Mouse (Mus musculus) stomach, postnatal 0 days (tissue): ENCODE data around the gene Wdr27.

Experiments
- CTCF ChIP-seq: IDR thresholded peaks from 2 replicates; pipeline ENCODE4 v1.5.1; 2016; ENCODE audit warnings: antibody characterized with exemption, low read depth, mild to moderate bottlenecking, moderate library complexity
- EP300 ChIP-seq: optimal IDR thresholded peaks from 2 replicates; pipeline ENCODE3; 2016; ENCODE audit warnings: antibody characterized with exemption

DNA sequence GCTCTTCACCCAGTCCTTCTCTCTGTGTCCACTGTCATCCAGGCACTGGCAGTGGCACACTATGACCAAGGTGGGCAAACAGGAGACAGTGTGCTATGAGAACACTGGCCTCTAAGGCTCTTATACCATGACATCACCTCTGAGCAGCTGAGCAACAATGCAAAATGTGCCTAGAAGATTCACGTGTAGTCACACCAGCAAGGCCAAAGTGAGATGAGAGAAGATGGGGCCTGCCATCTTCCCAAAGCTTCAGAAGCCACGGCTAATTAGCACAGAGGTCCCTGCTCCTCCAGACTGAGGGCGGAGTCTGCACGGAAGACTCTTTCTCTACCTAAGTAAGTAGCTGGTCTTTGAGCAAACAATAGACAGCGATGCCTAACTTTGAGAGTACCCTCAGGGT lies 14.3 kb downstream of the Wdr27 start:
- TF ChIP-seq CTCF (no peak), EP300 (no peak)
